Mouse (Mus musculus) kidney, adult 2 months (tissue): ENCODE data around the gene Egfem1.

Source experiments
- CTCF ChIP-seq: fragments of 200-500 bp; conservative IDR thresholded peaks from 2 replicates; pipeline ENCODE4 v1.5.1; 2011; ENCODE audit warnings: low read depth, mild to moderate bottlenecking, control low read depth, low read length, moderate library complexity, mixed read lengths; ENCODE audit not compliant: insufficient read depth, insufficient read length
- POLR2A ChIP-seq: fragments of 200-500 bp; IDR thresholded peaks from one replicate; pipeline ENCODE4 v1.6.1; 2011; ENCODE audit warnings: low read depth, low read length, control low read depth

DNA sequence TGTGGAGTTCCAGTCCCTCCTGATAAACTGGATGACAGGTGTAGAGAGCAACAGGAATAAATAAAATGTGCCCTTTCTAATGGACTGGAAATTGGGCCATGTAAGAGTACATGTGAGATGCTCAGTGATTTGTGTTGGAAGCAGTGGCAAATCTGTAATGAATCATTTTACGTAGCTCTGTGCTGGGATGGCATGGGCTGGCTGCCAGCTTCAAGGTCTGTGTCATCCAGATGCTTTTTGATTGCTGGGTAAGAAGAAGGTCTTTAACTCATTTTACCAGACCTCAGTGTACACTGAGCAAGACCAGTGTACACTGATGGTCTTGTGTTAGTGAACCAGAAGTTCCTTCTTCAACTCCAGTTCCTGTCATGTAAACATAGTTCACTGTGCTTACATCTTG lies 462.2 kb downstream of the Egfem1 start:
- no peak for TF ChIP-seq POLR2A
- no peak for TF ChIP-seq CTCF
